Mouse (Mus musculus) brain, embryonic 14.5 days (tissue): ENCODE measurements around the gene Prrc2c. TPM values are rescaled to one million over a fixed set of nuclear protein-coding genes. Genes with fewer than 3 reads are reported as not detected.

Source experiments
- DNase-seq: peaks from one replicate; pipeline ENCODE4 v3.0.0-alpha.2; 2011; ENCODE audit warnings: low read depth
- CTCF ChIP-seq: fragments of 200-500 bp; IDR thresholded peaks from 2 replicates; pipeline ENCODE4 v1.5.1; 2012; ENCODE audit warnings: inconsistent platforms, mild to moderate bottlenecking, moderate library complexity, borderline replicate concordance; ENCODE audit not compliant: insufficient read depth, insufficient read length; ENCODE audit errors: extremely low read depth
- POLR2A ChIP-seq: fragments of 200-500 bp; IDR thresholded peaks from 2 replicates; pipeline ENCODE4 v1.6.1; 2012; ENCODE audit warnings: mild to moderate bottlenecking, inconsistent platforms, borderline replicate concordance; ENCODE audit not compliant: poor library complexity, insufficient read depth, insufficient read length, severe bottlenecking; ENCODE audit errors: extremely low read depth
- polyA plus RNA-seq: library from polyadenylated mRNA; depleted of rRNA; stranded (reverse); fragments of >200 nt; gene quantifications from 2 replicates; pipeline ENCODE4 v1.2.3, GENCODE M21; 2012

The Prrc2c gene
- polyA plus RNA-seq, 1 experiment: 73.6 TPM

- peak; percentile 55 for DNase-seq
- TF ChIP-seq POLR2A (no peak), CTCF (no peak)
Measured at GRCm38 (mm10) chr1:162739406-162739805, 950 bp downstream of the Prrc2c start.

GRCm38 (mm10) chr1:162738472-162738871 lies 1.9 kb downstream of the Prrc2c start:
- TF ChIP-seq POLR2A: no peak
- TF ChIP-seq CTCF: no peak
- DNase-seq: no peak

- no peak for DNase-seq
- TF ChIP-seq POLR2A (no peak), CTCF (no peak)
Measured at GRCm38 (mm10) chr1:162735084-162735483, 5.3 kb downstream of the Prrc2c start.

- TF ChIP-seq CTCF (no peak), POLR2A (no peak)
- DNase-seq: no peak
Measured at GRCm38 (mm10) chr1:162734283-162734682, 6.1 kb downstream of the Prrc2c start.

GRCm38 (mm10) chr1:162732041-162732440 lies 8.3 kb downstream of the Prrc2c start:
- TF ChIP-seq CTCF (no peak), POLR2A (no peak)
- no peak for DNase-seq

- TF ChIP-seq CTCF (no peak), POLR2A (no peak)
- DNase-seq: peak; percentile 11
Measured at GRCm38 (mm10) chr1:162729436-162729835, 10.9 kb downstream of the Prrc2c start.

GRCm38 (mm10) chr1:162727981-162728380 lies 12.4 kb downstream of the Prrc2c start:
- TF ChIP-seq POLR2A (no peak), CTCF (no peak)
- DNase-seq: no peak

- no peak for DNase-seq
Measured at GRCm38 (mm10) chr1:162723610-162724009, 16.7 kb downstream of the Prrc2c start.

GRCm38 (mm10) chr1:162720645-162721044 lies 19.7 kb downstream of the Prrc2c start:
- TF ChIP-seq CTCF (no peak), POLR2A (no peak)

More at GRCm38 (mm10) chr1:162723610-162724009, 16.7 kb downstream of the Prrc2c start:
- TF ChIP-seq CTCF: no peak
- TF ChIP-seq POLR2A: no peak

GRCm38 (mm10) chr1:162700389-162701066 lies 39.8 kb downstream of the Prrc2c start:
- no peak for DNase-seq
- TF ChIP-seq POLR2A (no peak), CTCF (no peak)

More at GRCm38 (mm10) chr1:162720645-162721044, 19.7 kb downstream of the Prrc2c start:
- DNase-seq: no peak

- no peak for TF ChIP-seq CTCF
- no peak for TF ChIP-seq POLR2A
Measured at GRCm38 (mm10) chr1:162697866-162698265, 42.5 kb downstream of the Prrc2c start.

GRCm38 (mm10) chr1:162693721-162694120 lies 46.6 kb downstream of the Prrc2c start:
- no peak for DNase-seq
- TF ChIP-seq CTCF (no peak), POLR2A (no peak)

More at GRCm38 (mm10) chr1:162697866-162698265, 42.5 kb downstream of the Prrc2c start:
- no peak for DNase-seq
